Mouse (Mus musculus) spleen, adult 2 months (tissue): ENCODE data around the gene Hspa1l. TPM values are rescaled to one million over a fixed set of nuclear protein-coding genes. Genes with fewer than 3 reads are reported as not detected.
"Not testable (repeated sequence)": the region's sequence is repeated elsewhere in the genome, so short reads cannot be mapped to it uniquely, and the experiment has no call there.

Experiments used
- DNase-seq, 2 experiments: peaks; one replicate each; pipeline versions ENCODE4 v3.0.0 to v3.0.0-alpha.2; 2012 to 2021; ENCODE audit warnings: low spot score in 2 of 2, low read depth in 1 of 2
- H3K27ac ChIP-seq: fragments of 200-500 bp; 2 replicates; pipeline ENCODE4 v1.5.1; 2012; ENCODE audit warnings: low read length, inconsistent platforms; ENCODE audit not compliant: insufficient read depth
- H3K27me3 ChIP-seq: fragments of 200-500 bp; 2 replicates; pipeline ENCODE4 v1.6.1; 2012; ENCODE audit warnings: mild to moderate bottlenecking, moderate library complexity, low read length, inconsistent platforms; ENCODE audit not compliant: control insufficient read depth, insufficient read depth
- H3K36me3 ChIP-seq: fragments of 200-500 bp; 2 replicates; pipeline ENCODE4 v1.6.1; 2012; ENCODE audit warnings: mild to moderate bottlenecking, low read length, inconsistent platforms; ENCODE audit not compliant: control insufficient read depth, insufficient read depth
- H3K4me1 ChIP-seq: fragments of 200-500 bp; 2 replicates; pipeline ENCODE4 v1.6.1; 2011; ENCODE audit warnings: inconsistent platforms; ENCODE audit not compliant: control insufficient read depth, insufficient read depth, insufficient read length
- H3K4me3 ChIP-seq: fragments of 200-500 bp; 2 replicates; pipeline ENCODE4 v1.5.1; 2011; ENCODE audit warnings: mild to moderate bottlenecking, inconsistent platforms; ENCODE audit not compliant: insufficient read depth, insufficient read length; ENCODE audit errors: extremely low read depth
- CTCF ChIP-seq: fragments of 200-500 bp; IDR thresholded peaks from 2 replicates; pipeline ENCODE4 v1.5.1; 2011; ENCODE audit warnings: mild to moderate bottlenecking, inconsistent platforms; ENCODE audit not compliant: insufficient read depth, insufficient read length, insufficient replicate concordance; ENCODE audit errors: extremely low read depth
- POLR2A ChIP-seq: fragments of 200-500 bp; IDR thresholded peaks from 2 replicates; pipeline ENCODE4 v1.6.1; 2011; ENCODE audit warnings: low read depth, low read length, inconsistent platforms
- WGBS: fragments of 180-500 bp; shearing (Covaris S2); methylation state at CpG from one replicate; pipeline ENCODE4 v1.1.7; 2018; 5-methylcytosine and 5-hydroxymethylcytosine counted together
- polyA plus RNA-seq: library from polyadenylated mRNA; depleted of rRNA; stranded (reverse); fragments of >200 nt; gene quantifications from 2 replicates; pipeline ENCODE4 v1.2.3, GENCODE M21; 2012; rRNA removed

Gene Hspa1l
- polyA plus RNA-seq: 0.05 and 0.06 TPM in 2 replicates

- WGBS: under 1% methylated on average over 28 of the region's 33 CpGs
- not testable (repeated sequence) for H3K4me1 ChIP-seq, H3K36me3 ChIP-seq, H3K27me3 ChIP-seq
- DNase-seq: peak; percentile 52 to 71
- H3K27ac ChIP-seq: peak within 1 kb of the TSS; percentile 22; the same call in 1 of the 2 replicates
- peak within 1 kb of the TSS; percentile 51 for H3K4me3 ChIP-seq
Observed at GRCm38 (mm10) chr17:34972069-34972749, at the start of gene Hspa1l, which contains the start of gene Hspa1a. Gene Hspa1l (plus strand): TSS chr17:34972703. Gene Hspa1a (minus strand): TSS chr17:34972156.

DNA sequence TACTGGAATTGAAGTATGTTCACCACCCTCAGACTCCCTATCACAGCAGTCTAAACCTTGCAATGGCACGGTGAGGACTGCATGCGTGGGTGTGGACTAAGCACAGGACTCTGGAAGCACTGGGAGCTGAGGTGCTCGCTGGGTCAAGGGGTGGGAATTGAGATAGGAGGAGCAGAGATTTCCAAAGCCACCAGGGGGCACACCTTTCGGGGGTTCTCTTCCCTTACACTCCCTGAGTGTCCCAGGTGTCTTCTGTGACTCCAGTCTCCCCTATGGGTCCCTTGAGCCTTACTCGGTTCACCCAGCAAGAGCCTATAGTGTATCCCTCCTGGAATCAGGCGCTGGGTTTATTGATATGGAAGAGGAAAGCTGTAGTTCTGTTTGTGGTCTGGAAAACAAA is 49.6 kb upstream of the Hspa1l start:
- Histone ChIP-seq H3K36me3 (no peaks in the 10 kb centered on the region), H3K4me3 (no peak overlapping the region), H3K27me3 (no peaks in the 10 kb centered on the region), H3K4me1 (no peaks in the 10 kb centered on the region), H3K27ac (no peak overlapping the region)
- TF ChIP-seq CTCF (no peak), POLR2A (no peak)
- DNase-seq: no peak
- 68% methylated on average over 6 of the region's 6 CpGs for WGBS

GRCm38 (mm10) chr17:34924258-34924657 is 48.2 kb upstream of the Hspa1l start:
- H3K4me3 ChIP-seq: no peak overlapping the region
- no peaks in the 10 kb centered on the region for H3K4me1 ChIP-seq
- no peak for DNase-seq
- WGBS: 47% methylated on average over 5 of the region's 5 CpGs
- TF ChIP-seq POLR2A: no peak
- TF ChIP-seq CTCF: no peak
- H3K27me3 ChIP-seq: no peaks in the 10 kb centered on the region
- H3K36me3 ChIP-seq: no peaks in the 10 kb centered on the region
- H3K27ac ChIP-seq: no peak overlapping the region

- TF ChIP-seq POLR2A (no peak), CTCF (no peak)
- Histone ChIP-seq H3K27me3 (no peaks in the 10 kb centered on the region), H3K4me1 (peaks cover 4% of the 10 kb centered on the region; the same call in 1 of the 2 replicates), H3K4me3 (no peak overlapping the region), H3K36me3 (no peaks in the 10 kb centered on the region), H3K27ac (no peak overlapping the region)
- DNase-seq: no peak
- WGBS: 91% methylated on average over 18 of the region's 18 CpGs
Observed at GRCm38 (mm10) chr17:34927306-34928019, 45.0 kb upstream of the Hspa1l start.

DNA sequence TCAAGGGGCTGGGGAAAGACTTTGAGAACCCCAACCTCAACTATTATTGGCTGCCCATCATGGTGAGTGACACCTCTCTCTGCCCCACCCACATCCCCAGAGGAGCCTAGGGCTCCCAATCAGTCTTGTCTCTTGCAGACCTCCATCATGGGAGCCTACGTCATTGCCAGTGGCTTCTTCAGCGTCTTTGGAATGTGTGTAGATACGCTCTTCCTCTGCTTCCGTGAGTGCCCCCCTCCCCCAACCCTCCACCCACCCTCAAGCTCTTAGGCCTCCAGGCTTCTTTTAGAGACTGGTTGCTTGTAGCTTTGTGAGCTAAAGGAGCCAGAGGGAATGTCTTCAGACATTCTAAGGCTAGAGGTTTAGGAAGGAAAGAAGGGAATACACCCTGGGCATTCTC is 43.7 kb upstream of the Hspa1l start:
- 85% methylated on average over 4 of the region's 4 CpGs for WGBS

GRCm38 (mm10) chr17:34931061-34931734 is 41.3 kb upstream of the Hspa1l start, which contains the start of gene Neu1:
Gene Neu1 (plus strand): TSS chr17:34931253.
- Histone ChIP-seq H3K36me3 (peaks cover 13% of the 10 kb centered on the region), H3K4me1 (peaks cover 5% of the 10 kb centered on the region; the same call in 1 of the 2 replicates), H3K4me3 (peak within 1 kb of the TSS; percentile 82), H3K27ac (peak within 1 kb of the TSS; percentile 79), H3K27me3 (no peaks in the 10 kb centered on the region)
- 1% methylated on average over 34 of the region's 38 CpGs for WGBS
- TF ChIP-seq POLR2A (peak; percentile 35; the same call in 1 of the 2 replicates), CTCF (peak; percentile 52; the same call in 1 of the 2 replicates)
- DNase-seq: peak; percentile 97 to 98

More for the DNA sequence above, 43.7 kb upstream of the Hspa1l start:
- no peak overlapping the region for H3K4me3 ChIP-seq
- no peak for DNase-seq
- peaks cover 5% of the 10 kb centered on the region; the same call in 1 of the 2 replicates for H3K4me1 ChIP-seq
- TF ChIP-seq POLR2A: no peak
- no peak for TF ChIP-seq CTCF
- no peaks in the 10 kb centered on the region for H3K27me3 ChIP-seq
- H3K27ac ChIP-seq: no peak overlapping the region
- H3K36me3 ChIP-seq: peaks cover 1% of the 10 kb centered on the region; the same call in 1 of the 2 replicates
